Mouse (Mus musculus) testis, adult 2 months (tissue): ENCODE results near the gene Mid1.
"Not testable (repeated sequence)": the region's sequence is repeated elsewhere in the genome, so short reads cannot be mapped to it uniquely, and the experiment has no call there.

Source experiments
- CTCF ChIP-seq: fragments of 200-500 bp; IDR thresholded peaks from 2 replicates; pipeline ENCODE4 v1.5.1; 2012; ENCODE audit warnings: low read depth, mild to moderate bottlenecking, inconsistent platforms, low read length, moderate library complexity; ENCODE audit not compliant: control insufficient read depth, insufficient read depth, insufficient replicate concordance
- POLR2A ChIP-seq: fragments of 200-500 bp; IDR thresholded peaks from 2 replicates; pipeline ENCODE4 v1.6.1; 2012; ENCODE audit warnings: low read depth, mild to moderate bottlenecking, inconsistent platforms, low read length, moderate library complexity; ENCODE audit not compliant: control insufficient read depth

GRCm38 (mm10) chrX:169972131-169972530 lies 287.1 kb downstream of the Mid1 start:
- TF ChIP-seq CTCF, POLR2A: not testable (repeated sequence)
